Mouse (Mus musculus) olfactory bulb, adult 2 months (tissue): ENCODE measurements around the gene Etnk1.

Experiments
- CTCF ChIP-seq: fragments of 200-500 bp; IDR thresholded peaks from 2 replicates; pipeline ENCODE4 v1.5.1; 2012; ENCODE audit warnings: low read depth, mild to moderate bottlenecking, low read length, moderate library complexity; ENCODE audit not compliant: insufficient read depth
- POLR2A ChIP-seq: fragments of 200-500 bp; IDR thresholded peaks from 2 replicates; pipeline ENCODE4 v1.6.1; 2012; ENCODE audit warnings: mild to moderate bottlenecking, low read depth, low read length, moderate library complexity; ENCODE audit not compliant: insufficient read depth

DNA sequence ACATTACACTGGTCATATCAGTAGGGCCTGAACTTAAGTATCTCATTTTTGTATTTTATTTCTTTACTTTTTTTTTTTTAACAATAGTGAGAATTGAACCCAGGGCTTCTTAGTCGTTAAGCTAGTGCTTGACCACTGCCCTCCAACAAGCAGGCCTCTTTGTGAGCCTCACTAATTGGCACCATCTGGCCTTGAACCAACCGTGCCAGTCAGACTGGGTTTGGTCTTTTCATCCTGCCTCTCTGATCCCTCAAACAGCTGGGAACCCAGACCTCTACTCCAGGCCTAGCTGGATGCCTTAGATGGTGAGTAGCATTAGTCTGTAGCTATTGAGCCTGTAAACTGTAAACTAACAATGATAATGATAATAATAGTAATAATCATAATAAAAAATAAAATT, 13.9 kb upstream of the Etnk1 start:
- TF ChIP-seq CTCF: no peak
- no peak for TF ChIP-seq POLR2A
